Mouse (Mus musculus): ENCODE measurements around the gene Fastk. TPM values are rescaled to one million over a fixed set of nuclear protein-coding genes. Genes with fewer than 3 reads are reported as not detected.

Fastk gene
- polyA plus RNA-seq, 1 experiment, result 481 TPM

DNA sequence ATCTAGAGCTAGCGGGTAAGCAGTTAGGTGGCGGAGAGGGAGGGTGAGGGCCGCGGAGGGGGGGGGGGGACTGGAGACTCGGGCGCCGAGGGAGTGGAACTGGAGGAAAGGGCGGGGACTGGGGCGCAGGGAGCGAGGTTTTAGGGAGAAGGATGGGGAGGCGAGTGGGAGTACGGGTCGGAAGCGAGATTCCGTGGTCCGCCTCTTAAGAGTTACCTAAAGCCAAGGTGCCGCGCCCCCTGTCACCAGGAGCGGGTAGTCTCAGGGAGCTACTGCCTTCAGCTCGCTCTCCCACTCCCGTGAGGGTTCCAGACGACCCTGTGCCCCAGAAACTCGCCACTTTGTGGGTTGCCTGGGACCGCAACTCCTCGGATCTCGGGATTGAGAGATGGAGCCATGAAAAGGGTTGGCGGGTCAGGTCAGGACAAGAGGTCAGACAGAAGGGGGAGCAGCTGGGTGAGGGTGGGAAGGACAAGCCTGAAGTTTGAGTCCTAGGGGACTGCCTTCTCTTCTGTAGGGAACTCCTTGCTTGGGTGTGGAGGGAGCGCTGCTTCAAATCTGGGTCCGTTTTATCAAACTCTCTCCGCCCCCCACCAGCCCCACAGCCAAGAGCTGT lies 19.6 kb downstream of the Fastk start:
- Histone ChIP-seq H3K27ac (ENCODE audit: control insufficient read depth, insufficient read depth, low read length) (no peak overlapping the region), H3K27me3 (ENCODE audit: control insufficient read depth, insufficient read depth, low read length) (no peaks in the 10 kb centered on the region), H3K36me3 (ENCODE audit: control insufficient read depth, insufficient read depth, low read length) (peaks cover 11% of the 10 kb centered on the region), H3K4me1 (replicated peaks; ENCODE audit: control insufficient read depth, insufficient read depth, low read length) (peaks cover 28% of the 10 kb centered on the region), H3K4me3 (ENCODE audit: control insufficient read depth, insufficient read depth, low read length) (peak overlapping the region; percentile 72)
- WGBS, result under 1% methylated on average over 28 of the region's 30 CpGs
- TF ChIP-seq CTCF (IDR thresholded peaks at IDR 0.05; ENCODE audit: borderline replicate concordance, control insufficient read depth, extremely low read depth, insufficient read depth, low read length, poor library complexity) (no peak), POLR2A (IDR thresholded peaks at IDR 0.05; ENCODE audit: control insufficient read depth, extremely low read depth, insufficient read depth, low read length, poor library complexity) (no peak)
- DNase-seq, result peak; percentile 79

DNA sequence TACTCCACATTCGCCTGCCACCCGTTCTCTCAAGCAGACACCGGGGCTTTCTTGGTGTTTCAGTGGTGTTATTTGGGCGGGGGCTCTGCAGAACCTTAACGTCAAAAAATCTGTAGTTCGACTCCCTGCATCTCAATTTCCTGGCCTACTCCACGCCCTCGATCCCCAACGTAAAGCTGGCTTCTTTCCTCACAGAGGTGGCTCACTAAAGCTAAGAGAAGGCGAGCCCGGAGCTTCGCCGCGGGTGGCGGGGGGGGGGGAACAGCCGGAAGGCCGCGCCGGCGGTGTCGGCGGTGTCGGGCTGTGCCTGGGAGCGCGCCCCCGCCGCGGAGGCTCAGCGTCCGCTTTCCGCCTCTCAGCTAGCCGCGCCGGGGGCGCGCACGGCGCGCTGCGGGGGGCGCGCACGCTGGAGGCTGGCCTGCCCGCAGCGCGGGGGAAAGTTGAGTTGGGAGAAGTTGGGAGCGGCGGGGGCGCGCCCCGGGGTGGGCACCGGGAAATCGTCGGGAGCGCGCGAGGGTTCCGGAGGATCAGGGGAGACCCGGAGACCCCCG lies 20.2 kb downstream of the Fastk start:
- TF ChIP-seq CTCF (IDR thresholded peaks at IDR 0.05; ENCODE audit: borderline replicate concordance, control insufficient read depth, extremely low read depth, insufficient read depth, low read length, poor library complexity) (peak; percentile 52; the same call in 1 of the 2 replicates), POLR2A (IDR thresholded peaks at IDR 0.05; ENCODE audit: control insufficient read depth, extremely low read depth, insufficient read depth, low read length, poor library complexity) (peak; percentile 90)
- Histone ChIP-seq H3K36me3 (ENCODE audit: control insufficient read depth, insufficient read depth, low read length) (peaks cover 8% of the 10 kb centered on the region), H3K27ac (ENCODE audit: control insufficient read depth, insufficient read depth, low read length) (peak overlapping the region; percentile 91), H3K4me3 (ENCODE audit: control insufficient read depth, insufficient read depth, low read length) (peak overlapping the region; percentile 72), H3K27me3 (ENCODE audit: control insufficient read depth, insufficient read depth, low read length) (no peaks in the 10 kb centered on the region), H3K4me1 (replicated peaks; ENCODE audit: control insufficient read depth, insufficient read depth, low read length) (peaks cover 28% of the 10 kb centered on the region)
- under 1% methylated on average over 60 of the region's 60 CpGs for WGBS
- DNase-seq, result peak; percentile 84

DNA sequence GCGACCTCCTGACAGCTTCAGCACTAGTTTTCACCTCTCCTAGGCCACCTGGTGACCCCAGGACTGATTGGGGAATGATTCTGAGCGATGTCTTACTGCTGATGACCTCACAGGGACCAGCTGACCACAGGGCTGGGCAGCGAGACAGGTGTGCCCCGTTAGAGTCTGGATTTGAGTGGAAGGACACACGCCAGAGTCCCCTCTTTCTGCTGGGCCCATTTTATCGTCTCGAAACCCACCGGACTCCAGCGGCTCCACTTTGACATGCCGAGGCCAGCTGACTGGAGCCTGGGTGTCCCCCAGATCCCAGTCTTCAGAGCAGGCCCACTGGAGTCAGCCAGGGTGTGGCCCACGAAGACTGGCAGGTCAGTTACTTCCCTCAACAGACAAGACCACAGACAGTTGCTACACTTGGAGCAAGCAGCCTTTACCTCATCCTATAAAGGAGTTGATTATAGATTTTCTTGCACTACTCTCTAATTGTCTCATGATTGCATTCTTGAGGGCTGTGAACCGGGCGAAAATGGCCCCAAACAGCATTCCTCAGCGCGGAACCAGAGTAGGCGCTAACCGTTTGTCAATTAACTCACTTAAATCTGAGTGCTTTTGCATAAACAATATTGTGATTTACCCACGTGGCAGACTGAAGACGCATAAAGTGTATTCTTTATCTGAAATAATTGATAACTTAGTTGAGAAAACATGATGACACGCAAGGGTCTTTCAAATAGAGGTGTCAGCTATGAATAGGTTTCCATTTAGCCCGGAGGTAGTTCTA lies 20.9 kb downstream of the Fastk start:
- Histone ChIP-seq H3K36me3 (ENCODE audit: control insufficient read depth, insufficient read depth, low read length) (peaks cover under 1% of the 10 kb centered on the region), H3K4me3 (ENCODE audit: control insufficient read depth, insufficient read depth, low read length) (peak overlapping the region; percentile 72), H3K27me3 (ENCODE audit: control insufficient read depth, insufficient read depth, low read length) (no peaks in the 10 kb centered on the region), H3K27ac (ENCODE audit: control insufficient read depth, insufficient read depth, low read length) (peak overlapping the region; percentile 91), H3K4me1 (replicated peaks; ENCODE audit: control insufficient read depth, insufficient read depth, low read length) (peaks cover 28% of the 10 kb centered on the region)
- DNase-seq, result no peak
- WGBS, result 14% methylated on average over 21 of the region's 21 CpGs
- TF ChIP-seq POLR2A (IDR thresholded peaks at IDR 0.05; ENCODE audit: control insufficient read depth, extremely low read depth, insufficient read depth, low read length, poor library complexity) (no peak), CTCF (IDR thresholded peaks at IDR 0.05; ENCODE audit: borderline replicate concordance, control insufficient read depth, extremely low read depth, insufficient read depth, low read length, poor library complexity) (no peak)

- under 1% methylated on average over 46 of the region's 46 CpGs for WGBS
- Histone ChIP-seq H3K27ac (ENCODE audit: control insufficient read depth, insufficient read depth, low read length) (peak within 1 kb of the TSS; percentile 91), H3K27me3 (ENCODE audit: control insufficient read depth, insufficient read depth, low read length) (no peaks in the 10 kb centered on the region), H3K36me3 (ENCODE audit: control insufficient read depth, insufficient read depth, low read length) (no peaks in the 10 kb centered on the region), H3K4me3 (ENCODE audit: control insufficient read depth, insufficient read depth, low read length) (peak within 1 kb of the TSS; percentile 72), H3K4me1 (replicated peaks; ENCODE audit: control insufficient read depth, insufficient read depth, low read length) (peaks cover 28% of the 10 kb centered on the region)
- peak; percentile 98 for DNase-seq
- TF ChIP-seq POLR2A (IDR thresholded peaks at IDR 0.05; ENCODE audit: control insufficient read depth, extremely low read depth, insufficient read depth, low read length, poor library complexity) (peak; percentile 71), CTCF (IDR thresholded peaks at IDR 0.05; ENCODE audit: borderline replicate concordance, control insufficient read depth, extremely low read depth, insufficient read depth, low read length, poor library complexity) (peak; percentile 47; the same call in 1 of the 2 replicates)
Observed at GRCm38 (mm10) chr5:24423129-24424003, 21.7 kb downstream of the Fastk start, which contains the start of the genes Cdk5 and Slc4a2. Cdk5 (minus strand) TSS chr5:24423530. Slc4a2 (plus strand) TSS chr5:24423837.

- DNase-seq, result no peak
- Histone ChIP-seq H3K4me3 (ENCODE audit: control insufficient read depth, insufficient read depth, low read length) (no peak overlapping the region), H3K27ac (ENCODE audit: control insufficient read depth, insufficient read depth, low read length) (no peak overlapping the region), H3K4me1 (replicated peaks; ENCODE audit: control insufficient read depth, insufficient read depth, low read length) (peaks cover 18% of the 10 kb centered on the region), H3K36me3 (ENCODE audit: control insufficient read depth, insufficient read depth, low read length) (no peaks in the 10 kb centered on the region), H3K27me3 (ENCODE audit: control insufficient read depth, insufficient read depth, low read length) (no peaks in the 10 kb centered on the region)
- no peak for TF ChIP-seq CTCF (IDR thresholded peaks at IDR 0.05; ENCODE audit: borderline replicate concordance, control insufficient read depth, extremely low read depth, insufficient read depth, low read length, poor library complexity)
- TF ChIP-seq POLR2A (IDR thresholded peaks at IDR 0.05; ENCODE audit: control insufficient read depth, extremely low read depth, insufficient read depth, low read length, poor library complexity), result no peak
- WGBS, result 98% methylated on average over 9 of the region's 9 CpGs
Observed at GRCm38 (mm10) chr5:24420381-24420780, 24.7 kb downstream of the Fastk start.
